Mouse (Mus musculus): Measurements from ENCODE around the gene Rab21.
A peak's percentile ranks its signal among the peaks of the same experiment; 100 is the strongest.

Gene Rab21

GRCm38 (mm10) chr10:115284170-115284569, 31.2 kb downstream of the Rab21 start:
- DNase-seq (ENCODE audit: low read depth, low spot score), result no peak

GRCm38 (mm10) chr10:115281381-115281780, 34.0 kb downstream of the Rab21 start:
- no peak for DNase-seq (ENCODE audit: low read depth, low spot score)

DNA sequence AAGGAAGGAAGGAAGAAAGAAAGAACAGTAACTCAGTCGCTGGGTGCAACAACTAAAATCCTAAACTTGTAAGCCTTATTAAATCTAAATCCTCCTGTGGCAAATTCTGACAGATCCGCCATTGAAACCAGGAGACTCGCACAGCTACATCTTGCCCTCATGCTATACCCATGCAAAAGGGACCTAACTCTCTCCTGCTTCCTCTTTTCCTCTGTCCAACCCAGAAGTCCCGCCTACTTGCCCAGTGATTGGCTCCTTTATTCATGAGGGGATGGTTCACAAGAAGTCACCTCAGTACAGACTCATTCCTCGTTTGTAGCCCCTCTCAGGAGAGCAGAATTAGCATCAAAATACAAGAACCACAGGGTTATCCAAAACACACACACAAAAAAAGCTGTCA, 43.7 kb downstream of the Rab21 start:
- DNase-seq (ENCODE audit: low read depth, low spot score), result no peak

- DNase-seq (ENCODE audit: low read depth, low spot score), result no peak
Observed at GRCm38 (mm10) chr10:115270612-115271390, 44.6 kb downstream of the Rab21 start.

DNA sequence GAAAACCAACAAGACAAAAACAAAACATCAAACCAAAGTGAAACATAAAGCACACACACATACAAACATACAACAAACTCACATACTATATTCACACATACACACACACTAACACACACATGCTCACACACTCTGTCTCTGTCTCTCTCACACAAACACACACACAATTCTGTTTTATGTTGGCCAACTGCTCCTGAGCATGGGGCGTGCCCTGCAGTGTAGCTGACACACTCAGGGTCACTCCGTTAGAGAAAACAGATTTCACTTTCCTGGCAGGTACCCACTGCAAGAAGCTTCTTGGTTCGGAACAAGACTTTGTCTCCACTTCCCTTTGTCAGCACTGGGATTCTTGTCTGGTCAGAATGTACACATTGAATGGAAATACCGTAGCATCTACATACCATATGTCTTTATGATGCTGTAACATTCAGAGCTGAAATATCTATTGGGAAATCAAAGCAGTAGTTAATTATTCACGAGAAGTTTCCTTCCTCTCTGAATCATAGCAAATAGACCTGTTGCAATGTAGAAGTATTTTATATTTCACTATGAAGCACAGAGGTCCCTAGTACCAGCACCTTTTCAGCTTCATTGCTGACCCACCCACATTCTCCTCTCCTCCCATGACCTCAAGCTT, 52.4 kb downstream of the Rab21 start:
- DNase-seq (ENCODE audit: low read depth, low spot score), result no peak

- DNase-seq (ENCODE audit: low read depth, low spot score), result no peak
Observed at GRCm38 (mm10) chr10:115262261-115262660, 53.1 kb downstream of the Rab21 start.

GRCm38 (mm10) chr10:115261428-115261827, 54.0 kb downstream of the Rab21 start:
- DNase-seq (ENCODE audit: low read depth, low spot score), result no peak

DNA sequence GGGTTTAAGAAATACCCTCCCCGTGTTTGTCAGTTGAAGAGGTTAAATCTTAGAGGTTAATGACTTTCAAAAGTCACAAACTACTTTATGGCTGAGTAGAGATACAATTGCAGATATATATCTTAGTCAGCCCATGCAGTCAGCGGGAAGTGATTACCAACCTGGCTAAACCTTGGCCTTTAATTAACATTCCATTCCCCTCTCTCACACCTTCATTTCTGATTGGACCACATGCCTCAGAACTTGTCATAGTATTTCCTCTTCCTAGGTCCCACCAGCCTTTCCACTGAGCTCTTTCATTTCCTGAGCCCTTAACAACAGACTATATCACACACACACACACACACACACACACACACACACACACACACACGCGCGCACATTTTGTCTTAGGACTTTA, 59.2 kb downstream of the Rab21 start:
- no peak for DNase-seq (ENCODE audit: low read depth, low spot score)

- DNase-seq (ENCODE audit: low read depth, low spot score), result no peak
Observed at GRCm38 (mm10) chr10:115253521-115253920, 61.9 kb downstream of the Rab21 start.

GRCm38 (mm10) chr10:115252321-115252757, 63.1 kb downstream of the Rab21 start:
- no peak for DNase-seq (ENCODE audit: low read depth, low spot score)

- peak; percentile 99 for DNase-seq (ENCODE audit: low read depth, low spot score)
Observed at GRCm38 (mm10) chr10:115251088-115251934, 64.1 kb downstream of the Rab21 start, which contains the start of gene Tbc1d15. Gene Tbc1d15, minus strand, starts transcription at chr10:115251467.

- DNase-seq (ENCODE audit: low read depth, low spot score), result peak; percentile 10
Observed at GRCm38 (mm10) chr10:115250235-115251087, 64.9 kb downstream of the Rab21 start.

GRCm38 (mm10) chr10:115248041-115248440, 67.4 kb downstream of the Rab21 start:
- DNase-seq (ENCODE audit: low read depth, low spot score), result no peak

GRCm38 (mm10) chr10:115245488-115245887, 69.9 kb downstream of the Rab21 start:
- no peak for DNase-seq (ENCODE audit: low read depth, low spot score)

DNA sequence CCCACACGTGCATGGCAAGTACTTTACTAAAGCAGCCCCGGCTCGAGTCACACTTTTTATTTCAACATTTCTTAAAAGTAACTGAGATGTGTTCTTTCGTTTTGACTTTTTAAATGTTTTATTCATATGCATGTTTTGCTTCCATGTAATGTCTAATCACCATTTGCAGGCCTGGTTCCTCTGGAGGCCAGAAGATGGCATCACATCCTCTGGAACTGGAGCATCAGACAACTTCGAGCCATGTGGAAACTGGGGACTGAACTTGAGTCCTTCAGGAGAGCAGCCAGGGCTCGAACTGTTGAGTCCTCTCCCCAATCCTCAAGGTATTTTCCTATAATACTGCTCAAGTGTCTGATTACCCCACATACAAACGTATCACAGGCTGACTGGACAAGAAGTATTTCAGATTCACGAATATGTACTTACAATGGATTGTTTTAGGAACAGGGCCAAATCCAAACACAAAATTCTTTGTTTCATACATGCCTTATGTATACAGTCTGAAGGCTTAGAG, 74.3 kb downstream of the Rab21 start:
- DNase-seq (ENCODE audit: low read depth, low spot score), result no peak

DNA sequence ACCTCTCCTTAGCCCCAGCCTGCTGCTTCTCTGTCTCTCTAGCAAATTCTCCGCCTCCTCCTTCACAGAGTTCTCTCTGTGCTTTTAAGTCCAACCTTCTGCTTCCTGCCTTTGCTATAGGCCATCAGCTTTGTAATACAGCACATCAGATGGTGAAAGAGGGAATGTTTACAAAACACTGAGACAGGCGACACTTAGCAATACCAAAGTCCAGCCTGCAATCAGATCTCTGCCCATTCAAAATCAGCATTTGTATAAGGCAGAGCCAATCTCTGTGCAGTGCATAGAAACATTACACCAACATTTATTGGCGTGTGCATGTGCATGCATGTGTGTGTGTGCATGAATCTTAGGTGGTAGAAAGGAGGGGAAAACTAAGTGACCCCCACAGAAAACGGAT, 77.5 kb downstream of the Rab21 start:
- DNase-seq (ENCODE audit: low read depth, low spot score), result no peak
